12 mouse cellular contexts compared by ENCODE assay signal in genomic region chr19:15726785-15727406, GRCm38 (mm10).
DNase-seq lines count a peak whose midpoint lies in the region; ATAC-seq lines count a peak whose summit lies in the region.
"Had no signal": no experiment of that assay in that cellular context is flagged by ENCODE, and none has a peak within 500 bp of the region (broad histone marks: within the 10 kb centered on the region; RNA-seq: fewer than 3 reads in every experiment).

No protein-coding gene starts in this region.

- H3K4me1 ChIP-seq in embryonic facial prominence, embryonic 11.5 days (ENCODE audit: control insufficient read depth, insufficient read depth, low read length), result no peaks in the 10 kb centered on the region
- peaks cover 7% of the 10 kb centered on the region for H3K4me1 ChIP-seq in forebrain, embryonic 16.5 days (replicated peaks; ENCODE audit: control insufficient read depth, insufficient read depth, low read length)
- no peaks in the 10 kb centered on the region for H3K4me1 ChIP-seq in kidney, embryonic 15.5 days

- peak; percentile 87 for ATAC-seq in embryonic facial prominence, embryonic 11.5 days (replicated peaks; ENCODE audit: insufficient number of reproducible peaks, low FRiP score, low TSS enrichment, low read depth)
- ATAC-seq in forebrain, embryonic 16.5 days, result peak; percentile 82
- ATAC-seq in kidney, embryonic 15.5 days (replicated peaks; ENCODE audit: low FRiP score), result no peak

- no peak overlapping the region for H3K4me3 ChIP-seq in embryonic facial prominence, embryonic 11.5 days (ENCODE audit: low read depth, low read length)
- no peak overlapping the region for H3K4me3 ChIP-seq in forebrain, embryonic 16.5 days (replicated peaks; ENCODE audit: low read length)
- no peak overlapping the region for H3K4me3 ChIP-seq in kidney, embryonic 15.5 days (replicated peaks)

- WGBS in embryonic facial prominence, embryonic 11.5 days, result 15% methylated on average over 13 of the region's 13 CpGs
- WGBS in forebrain, embryonic 16.5 days, result 17% methylated on average over 13 of the region's 13 CpGs
- WGBS in kidney, embryonic 15.5 days, result 82% methylated on average over 13 of the region's 13 CpGs

- no peaks in the 10 kb centered on the region for H3K9me3 ChIP-seq in embryonic facial prominence, embryonic 11.5 days (replicated peaks; ENCODE audit: control insufficient read depth, low read length)
- no peaks in the 10 kb centered on the region for H3K9me3 ChIP-seq in forebrain, embryonic 16.5 days (ENCODE audit: control insufficient read depth, low read length)
- no peaks in the 10 kb centered on the region for H3K9me3 ChIP-seq in kidney, embryonic 15.5 days (replicated peaks)

- H3K4me2 ChIP-seq in embryonic facial prominence, embryonic 11.5 days (ENCODE audit: low read depth, low read length), result peak overlapping the region; percentile 7; the same call in 1 of the 2 replicates
- no peak overlapping the region for H3K4me2 ChIP-seq in forebrain, embryonic 16.5 days (ENCODE audit: low read length)
- no peak overlapping the region for H3K4me2 ChIP-seq in kidney, embryonic 15.5 days

- intact Hi-C loops in left cerebral cortex, postnatal 25 days (cut with DNase I), result no loop called here

- DNase-seq in embryonic facial prominence, embryonic 11.5 days (ENCODE audit: low spot score), result peak; percentile 66
- peak; percentile 17 for DNase-seq in mesoderm, embryonic 11.5 days (ENCODE audit: low read depth, low spot score)
- DNase-seq in retina, embryonic 14.5 days (ENCODE audit: low spot score), result peak; percentile 92
- no peak for DNase-seq in right cerebral cortex, postnatal 4 days
- no peak for DNase-seq in left cerebral cortex, postnatal 25 days (ENCODE audit: low spot score in 2 of 2)
- DNase-seq: cerebellum, adult 9-10 months; heart, adult 18-20 months; kidney, postnatal 14 days; thymus, postnatal 36 days had no signal

- no peaks in the 10 kb centered on the region for H3K36me3 ChIP-seq in embryonic facial prominence, embryonic 11.5 days (replicated peaks; ENCODE audit: control insufficient read depth, insufficient read depth, low read depth, low read length)
- H3K36me3 ChIP-seq in forebrain, embryonic 16.5 days (ENCODE audit: control insufficient read depth, insufficient read depth), result no peaks in the 10 kb centered on the region
- no peaks in the 10 kb centered on the region for H3K36me3 ChIP-seq in kidney, embryonic 15.5 days

- H3K27me3 ChIP-seq in embryonic facial prominence, embryonic 11.5 days (ENCODE audit: control insufficient read depth, insufficient read depth, low read length), result no peaks in the 10 kb centered on the region
- no peaks in the 10 kb centered on the region for H3K27me3 ChIP-seq in forebrain, embryonic 16.5 days (replicated peaks; ENCODE audit: control insufficient read depth, insufficient read depth, low read length)
- no peaks in the 10 kb centered on the region for H3K27me3 ChIP-seq in kidney, embryonic 15.5 days

- H3K9ac ChIP-seq in embryonic facial prominence, embryonic 11.5 days (replicated peaks; ENCODE audit: low read length), result no peak overlapping the region
- H3K9ac ChIP-seq in forebrain, embryonic 16.5 days (replicated peaks; ENCODE audit: low read depth, low read length), result no peak overlapping the region
- no peak overlapping the region for H3K9ac ChIP-seq in kidney, embryonic 15.5 days
- H3K9ac ChIP-seq: liver, embryonic 14.5 days had no signal

- no peak overlapping the region for H3K27ac ChIP-seq in embryonic facial prominence, embryonic 11.5 days (replicated peaks; ENCODE audit: low read depth, low read length)
- H3K27ac ChIP-seq in forebrain, embryonic 16.5 days (ENCODE audit: low read length), result no peak overlapping the region
- H3K27ac ChIP-seq in kidney, embryonic 15.5 days, result no peak overlapping the region
- H3K27ac ChIP-seq: liver, embryonic 14.5 days had no signal

Comparison
In these comparisons a context has a peak if more than half of its experiments do, and no peak if none do; other contexts are left out.
1. DNase-seq: peak in embryonic facial prominence, embryonic 11.5 days (single experiment), mesoderm, embryonic 11.5 days (single experiment) and retina, embryonic 14.5 days (single experiment); none in right cerebral cortex, postnatal 4 days (single experiment) and left cerebral cortex, postnatal 25 days (0 of 2).